Mouse (Mus musculus) retina, postnatal 7 days (tissue): Measurements from ENCODE around the gene Gucy2g.
"Not testable (repeated sequence)": the region's sequence is repeated elsewhere in the genome, so short reads cannot be mapped to it uniquely, and the experiment has no call there.

ENCODE experiments used
- DNase-seq: peaks from one replicate; pipeline ENCODE4 v3.0.0-alpha.2; 2012; ENCODE audit warnings: low read depth, low spot score

Gene Gucy2g

DNA sequence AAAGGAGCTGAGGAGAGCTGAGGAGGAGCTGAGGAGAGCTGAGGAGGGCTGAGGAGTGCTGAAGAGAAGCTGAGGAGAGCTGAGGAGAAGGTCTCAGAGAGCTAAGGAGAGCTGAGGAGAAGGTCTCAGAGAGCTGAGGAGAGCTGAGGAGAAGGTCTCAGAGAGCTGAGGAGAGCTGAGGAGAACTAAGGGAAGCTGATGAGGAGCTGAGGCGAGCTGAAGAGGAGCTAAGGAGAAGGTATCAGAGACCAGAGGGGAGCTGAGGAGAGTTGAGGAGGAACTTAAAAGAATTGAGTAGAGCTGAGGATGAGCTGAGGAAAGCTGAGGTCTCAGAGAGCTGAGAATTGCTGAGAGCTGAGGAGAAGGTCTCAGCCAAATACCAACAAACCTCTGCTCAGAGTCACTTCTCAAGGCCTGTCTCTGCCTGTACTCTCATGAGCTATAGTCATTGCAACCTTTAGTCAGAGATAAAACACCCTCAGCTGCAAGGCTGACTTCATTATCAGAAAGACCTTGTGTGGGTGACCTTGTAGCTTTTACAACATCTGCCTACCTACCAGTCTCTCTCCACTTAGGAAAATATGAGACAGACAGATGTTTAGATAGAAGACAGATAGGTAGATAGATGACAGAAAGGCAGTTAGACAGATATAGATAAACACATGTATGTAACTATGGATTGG, 75.7 kb downstream of the Gucy2g start:
- no peak for DNase-seq

GRCm38 (mm10) chr19:55164162-55164561, 76.9 kb downstream of the Gucy2g start:
- DNase-seq = no peak

DNA sequence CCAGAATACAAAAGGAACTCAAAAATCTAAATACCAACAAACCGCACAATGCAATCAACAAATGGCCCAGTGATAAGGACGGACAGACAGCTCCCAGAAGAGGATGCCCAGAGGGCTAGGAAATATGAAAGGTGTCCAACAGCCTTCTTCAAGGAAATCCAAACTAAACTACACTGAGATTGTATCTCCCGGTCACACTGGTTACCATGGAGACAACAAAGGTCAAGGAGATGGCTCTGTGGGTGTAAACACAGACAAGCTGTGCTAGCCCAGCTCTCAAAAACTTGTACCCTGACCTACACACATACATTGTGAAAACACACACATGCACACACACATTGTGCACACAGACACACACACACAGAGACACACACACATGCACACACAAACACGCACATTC, 78.8 kb downstream of the Gucy2g start:
- no peak for DNase-seq

DNA sequence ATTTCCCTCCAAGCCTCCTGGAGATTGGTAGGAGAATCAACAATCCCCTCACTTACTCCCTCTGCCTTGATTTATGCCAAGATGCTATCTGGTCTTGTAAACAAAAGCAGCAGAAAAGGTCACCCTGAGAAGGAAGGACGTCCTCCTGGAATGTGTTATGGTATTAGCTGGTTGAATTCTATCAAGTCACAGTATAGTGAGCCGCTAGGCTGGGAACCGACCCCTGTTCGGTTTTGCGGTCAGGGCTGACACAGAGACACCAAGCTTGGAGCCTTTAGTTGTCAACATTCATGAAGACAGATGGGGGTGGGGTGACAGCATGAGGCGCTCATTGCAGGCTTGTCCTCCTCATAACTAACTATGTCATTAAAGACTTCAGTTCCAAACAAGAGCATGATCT, 81.2 kb downstream of the Gucy2g start:
- no peak for DNase-seq

GRCm38 (mm10) chr19:55158606-55159005, 82.4 kb downstream of the Gucy2g start:
- DNase-seq = no peak

DNA sequence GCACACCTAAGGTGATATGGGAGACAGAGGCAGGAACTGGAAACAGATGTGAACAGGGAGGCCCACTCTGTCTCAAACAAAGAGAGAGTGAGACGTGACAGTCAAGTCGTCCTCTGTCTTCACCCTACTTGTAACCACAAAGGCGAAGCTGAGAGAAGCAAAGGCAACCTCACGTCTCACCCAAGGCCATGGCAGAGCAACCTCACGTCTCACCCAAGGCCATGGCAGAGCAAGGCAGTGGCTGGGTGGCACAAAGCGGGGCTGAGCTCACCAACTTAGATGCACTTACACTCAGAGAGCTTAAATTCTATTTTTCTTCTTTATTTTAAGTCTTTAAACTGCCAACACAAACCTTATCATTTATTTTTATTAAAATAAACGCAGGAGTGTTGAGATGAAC, 84.0 kb downstream of the Gucy2g start:
- DNase-seq = no peak

- DNase-seq = no peak
Measured at GRCm38 (mm10) chr19:55152983-55153382, 88.1 kb downstream of the Gucy2g start.

DNA sequence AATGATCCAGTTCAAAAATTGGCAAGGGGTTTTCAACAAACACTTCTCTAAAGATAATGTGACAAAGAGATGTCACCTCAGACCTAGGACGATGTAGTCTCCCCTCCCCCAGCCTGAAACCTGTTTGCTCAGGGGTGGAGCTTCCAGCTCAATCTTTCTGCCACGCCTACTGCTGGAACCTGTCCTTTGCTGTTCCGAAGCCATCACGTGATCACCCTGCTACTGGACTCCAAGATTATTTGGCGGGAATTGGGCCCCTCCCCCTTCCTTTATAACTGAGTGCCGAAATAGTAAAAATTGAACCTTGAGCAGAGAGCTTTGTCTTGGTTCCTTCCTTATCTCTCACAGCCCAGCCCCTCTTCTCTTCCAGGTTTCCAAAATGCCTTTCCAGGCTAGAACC, 88.8 kb downstream of the Gucy2g start:
- not testable (repeated sequence) for DNase-seq

GRCm38 (mm10) chr19:55149646-55150045, 91.4 kb downstream of the Gucy2g start:
- DNase-seq = no peak

- no peak for DNase-seq
Measured at GRCm38 (mm10) chr19:55148109-55148508, 92.9 kb downstream of the Gucy2g start.
